Mouse (Mus musculus): ENCODE measurements around the gene Ssh3. TPM values are rescaled to one million over a fixed set of nuclear protein-coding genes. Genes with fewer than 3 reads are reported as not detected.

The Ssh3 gene
- total RNA-seq, 2 experiments from 2014 or later = 28.1 to 30.1 TPM

DNA sequence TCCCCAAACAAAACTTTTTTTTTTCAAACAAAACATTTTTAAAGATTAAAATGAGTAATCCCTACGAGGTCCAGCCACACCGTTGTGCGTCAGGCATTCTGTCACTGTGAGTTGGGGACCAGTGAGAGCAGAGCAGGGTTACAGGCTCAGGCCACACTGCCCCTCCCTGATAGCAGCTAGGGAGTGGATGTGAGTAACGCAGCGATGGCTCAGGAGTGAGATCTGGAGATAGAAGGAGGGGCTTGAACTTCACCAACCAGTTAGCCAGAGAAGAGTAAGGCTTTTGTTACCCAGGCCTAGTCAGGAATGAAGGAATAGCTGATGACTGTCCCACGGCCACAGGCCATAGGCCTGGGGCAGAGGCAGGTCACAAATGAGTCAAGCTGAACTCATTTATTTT is 24.2 kb downstream of the Ssh3 start:
- no peak for DNase-seq

DNA sequence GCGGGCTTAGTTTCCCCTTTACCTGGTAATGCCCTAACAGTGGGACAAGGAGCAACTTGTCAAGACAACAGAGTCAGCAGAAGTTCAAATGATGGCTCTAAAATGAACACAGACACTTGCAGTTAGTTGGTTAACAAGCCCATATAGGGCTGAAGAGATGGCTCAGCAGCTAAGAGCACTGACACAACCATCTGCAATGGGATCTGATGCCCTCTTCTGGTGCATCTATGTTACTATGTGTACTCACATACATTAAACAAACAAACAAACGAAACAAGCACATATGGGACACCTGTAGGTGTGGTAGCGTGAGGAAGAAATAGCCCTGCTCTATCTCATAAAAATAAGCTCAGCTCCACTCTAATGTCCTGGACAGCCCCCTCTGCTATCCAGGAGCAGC is 26.6 kb downstream of the Ssh3 start:
- DNase-seq = no peak

DNA sequence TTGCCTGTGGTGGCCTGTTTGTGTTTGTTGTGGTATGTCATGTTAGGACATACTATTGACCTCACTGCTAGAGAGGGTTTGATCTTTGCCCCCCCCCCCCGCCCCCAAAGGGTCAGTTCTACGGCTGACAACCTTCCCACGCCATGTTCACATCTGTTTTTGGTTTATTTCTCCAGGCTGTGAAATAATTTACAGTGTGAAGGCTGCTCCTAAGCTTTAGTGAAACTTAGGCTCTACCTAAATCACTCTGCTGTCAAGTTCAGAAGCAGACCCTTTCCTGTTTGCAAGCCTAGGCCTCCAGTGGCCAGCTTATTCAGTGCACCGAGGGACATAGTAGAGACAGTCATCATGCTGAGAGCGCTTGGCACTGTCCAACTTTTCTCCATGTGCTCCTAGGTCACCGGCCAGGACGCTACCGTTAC is 28.7 kb downstream of the Ssh3 start:
- DNase-seq = no peak

DNA sequence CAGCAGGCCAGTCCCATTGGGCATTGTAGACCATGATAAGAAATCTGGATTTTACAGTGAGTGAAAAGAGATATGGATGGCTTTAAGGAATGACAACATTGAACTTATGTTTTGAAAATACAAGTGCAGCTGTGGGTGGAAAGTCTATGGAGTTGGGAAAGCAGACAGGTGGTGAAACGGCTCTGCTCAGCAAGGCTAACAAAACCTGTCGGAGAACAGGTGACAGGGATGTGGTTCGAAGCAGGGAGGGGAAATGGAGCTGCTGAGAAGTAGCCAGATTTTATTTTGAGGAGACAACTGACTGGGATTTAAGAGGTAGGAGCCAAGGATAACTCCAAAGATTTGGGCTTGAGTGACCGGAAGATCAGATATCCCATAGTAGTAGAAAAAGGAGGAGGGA is 34.4 kb downstream of the Ssh3 start:
- no peak for DNase-seq

DNA sequence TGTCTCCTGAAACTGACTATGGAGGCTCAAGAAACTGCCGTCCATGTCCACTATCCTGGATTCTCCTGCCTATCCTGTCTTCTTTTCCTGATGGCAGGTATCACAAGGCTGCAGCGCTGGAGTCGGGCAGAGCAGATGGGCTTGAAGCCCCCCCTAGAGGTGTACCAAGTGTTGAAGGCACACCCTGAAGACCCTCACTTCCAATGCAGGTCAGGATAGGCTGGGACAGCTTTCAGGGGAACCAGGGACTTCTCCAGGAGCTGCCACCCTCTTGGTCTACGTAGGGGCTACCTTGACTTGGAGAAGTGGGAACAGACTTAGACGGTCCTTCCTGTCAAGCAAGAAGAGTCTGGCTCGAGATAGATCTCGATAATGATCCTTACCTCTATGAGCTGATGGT is 36.3 kb downstream of the Ssh3 start:
- no peak for DNase-seq

DNA sequence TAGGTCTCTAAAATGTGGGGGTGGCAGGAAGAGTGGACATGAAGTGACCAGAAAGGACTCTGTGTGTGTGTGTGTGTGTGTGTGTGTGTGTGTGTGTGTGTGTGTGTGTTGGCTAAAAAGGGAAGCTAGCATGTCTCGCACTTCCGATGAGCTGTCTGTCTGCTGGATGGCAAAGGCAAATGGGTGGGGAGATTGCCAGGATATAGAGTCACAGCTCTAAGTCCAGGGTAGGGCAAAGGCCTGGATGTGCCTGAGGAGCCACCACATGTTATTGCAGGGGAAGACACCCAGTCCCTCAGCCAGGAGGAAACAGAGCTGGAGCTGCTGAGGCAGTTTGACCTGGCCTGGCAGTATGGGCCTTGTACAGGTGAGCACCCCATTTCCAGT is 36.8 kb downstream of the Ssh3 start:
- DNase-seq = no peak

DNA sequence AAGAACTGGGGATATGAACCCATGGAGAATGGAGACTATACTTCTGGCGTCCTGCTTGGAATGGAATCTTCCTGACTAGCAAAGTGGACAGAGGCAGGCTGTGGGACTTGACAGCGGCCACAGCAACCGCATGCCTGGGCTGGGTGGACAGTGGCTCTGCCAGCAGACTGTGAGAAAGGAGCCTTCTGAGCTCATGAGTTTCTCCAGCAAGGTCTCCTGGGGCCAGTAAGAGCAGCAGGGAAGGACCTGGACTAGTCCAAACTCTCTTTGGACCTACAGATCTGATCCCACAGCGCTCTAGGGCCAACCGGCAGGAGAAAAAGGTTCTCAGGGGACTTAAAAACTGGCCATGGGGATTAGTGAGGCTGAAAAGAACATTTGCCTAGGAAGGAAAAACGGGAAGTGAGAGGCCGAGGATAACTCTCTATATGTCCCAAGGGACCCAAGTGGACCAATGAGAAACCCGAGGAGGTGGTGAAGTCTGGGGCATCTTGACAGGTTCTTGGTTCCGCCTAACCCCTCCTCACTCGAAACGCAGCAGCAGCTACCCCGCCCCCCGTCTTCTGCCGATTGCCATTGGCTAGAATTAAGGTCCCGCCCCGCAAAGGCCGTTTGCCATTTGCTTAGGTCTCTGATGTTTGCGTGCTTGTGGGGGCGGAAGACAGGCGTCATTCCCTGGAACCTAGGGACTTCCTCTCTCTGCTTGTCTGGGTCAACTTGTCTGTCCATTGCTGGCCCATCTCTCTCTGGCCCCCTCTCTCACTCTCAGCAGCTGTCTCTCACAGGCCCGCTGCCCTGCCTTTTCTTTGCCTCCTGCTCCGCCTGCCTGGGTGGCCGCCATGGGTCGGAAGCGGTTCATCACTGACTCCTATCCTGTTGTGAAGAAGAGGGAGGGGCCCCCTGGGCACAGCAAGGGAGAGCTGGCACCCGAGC is 37.5 kb downstream of the Ssh3 start, which contains the start of gene Pold4:
TSS of gene Pold4 (plus strand) at position 647 of the 933 bp plus-strand sequence.
- DNase-seq = peak; percentile 96 to 99

DNA sequence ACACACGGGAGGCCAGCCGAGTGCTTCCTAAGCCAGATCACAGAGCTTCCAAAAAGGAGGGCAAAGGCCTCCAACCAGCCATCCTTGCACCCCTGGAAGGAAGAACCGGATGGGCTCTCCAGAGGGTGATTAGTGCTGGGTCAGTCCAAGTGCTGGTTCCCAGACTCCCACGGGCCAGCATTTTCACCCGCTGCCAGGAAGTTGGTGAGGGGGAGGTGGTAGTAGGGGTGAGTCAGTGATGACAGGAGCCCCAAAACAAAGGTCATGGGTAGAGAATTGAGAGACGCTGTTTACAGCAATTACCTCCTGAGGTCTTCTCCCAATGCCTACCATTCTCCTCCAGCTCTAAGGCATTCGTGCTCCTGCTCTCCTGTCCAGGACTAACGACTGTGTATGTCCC is 38.6 kb downstream of the Ssh3 start:
- DNase-seq = peak; percentile 78 to 80

DNA sequence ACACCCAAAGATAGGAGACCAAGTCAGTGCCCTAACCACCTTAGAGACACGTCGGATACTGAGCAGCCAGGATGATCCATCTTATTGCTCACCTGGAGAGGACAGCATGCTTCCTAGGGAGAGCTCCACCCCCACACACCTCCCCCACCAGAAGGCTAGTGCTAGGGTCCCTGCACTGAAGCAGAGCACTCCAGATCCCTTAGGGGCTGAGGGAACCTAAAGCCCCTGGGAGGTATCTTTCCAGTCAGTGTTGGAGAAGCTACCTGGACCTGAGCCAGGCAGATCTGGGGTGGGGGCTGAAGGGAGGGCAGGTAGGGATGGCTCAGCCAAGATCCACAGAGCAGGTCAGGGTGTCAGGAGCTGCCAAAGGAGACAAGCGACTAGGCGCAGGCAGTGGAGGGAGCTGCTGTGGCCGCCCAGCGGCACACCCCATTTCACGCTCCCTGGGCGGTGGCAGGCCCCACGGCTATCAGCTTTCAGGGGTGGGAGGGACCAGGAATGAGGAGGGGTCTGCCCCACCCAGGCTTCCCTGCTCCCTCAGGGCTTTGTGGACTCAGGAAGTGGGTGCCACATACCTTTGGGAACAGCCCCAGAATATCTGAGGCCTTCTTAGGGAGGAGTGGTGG is 39.4 kb downstream of the Ssh3 start:
- no peak for DNase-seq

DNA sequence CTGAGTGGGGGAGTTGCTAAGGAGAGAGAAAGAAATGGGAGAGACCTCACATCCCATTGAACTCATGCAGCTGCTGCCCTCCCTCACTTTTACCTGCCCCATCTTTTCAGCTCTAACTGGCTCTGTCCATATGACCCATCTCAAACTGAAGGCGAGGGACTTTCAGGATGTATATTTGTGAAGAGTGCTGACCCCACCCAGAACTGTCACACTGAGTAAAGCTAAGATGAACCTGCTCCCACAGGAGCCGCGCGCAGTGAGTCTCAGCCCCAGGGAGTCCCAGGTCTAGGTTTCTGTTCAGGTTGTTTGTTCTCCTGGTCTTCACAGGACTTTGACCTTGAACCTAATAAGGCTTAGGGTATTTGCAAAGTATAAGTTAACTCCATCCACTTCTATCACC is 40.1 kb downstream of the Ssh3 start:
- no peak for DNase-seq

DNA sequence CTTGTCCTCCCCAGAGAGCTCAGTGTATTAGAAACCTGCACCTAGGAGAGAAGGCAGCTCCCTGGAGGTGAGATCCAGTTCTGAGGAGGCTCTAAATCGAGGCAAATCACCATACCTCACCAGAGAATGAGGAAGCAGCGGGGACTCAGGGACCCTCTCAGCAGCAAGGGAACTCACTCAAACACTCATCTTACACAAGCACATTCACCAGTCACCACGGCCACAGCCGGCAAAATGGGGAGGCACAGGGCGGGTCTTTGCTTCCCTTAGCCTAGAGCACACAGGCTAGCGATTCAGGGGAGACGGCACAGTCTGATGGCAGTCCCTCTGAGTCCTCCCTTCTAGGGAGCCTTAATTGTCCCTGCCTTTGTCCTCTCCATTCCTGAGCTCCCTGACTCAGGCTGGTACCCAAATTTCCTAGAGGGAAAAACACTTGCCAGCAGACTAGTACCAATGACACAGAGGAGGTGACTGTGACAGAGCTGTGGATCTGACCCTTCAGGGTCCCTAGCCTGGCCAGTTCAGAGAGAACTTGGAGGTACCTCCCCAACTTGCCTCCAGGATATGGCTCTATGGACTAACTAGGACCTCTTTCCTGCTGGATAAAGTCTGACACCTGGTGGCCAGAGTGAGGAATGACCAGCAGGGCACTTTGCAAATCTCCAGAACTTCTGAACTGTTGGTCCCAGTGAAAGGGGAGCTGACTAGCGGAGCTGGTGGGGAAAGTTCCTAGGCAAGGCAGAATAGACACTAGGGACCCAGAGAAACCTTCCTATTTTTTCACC is 40.9 kb downstream of the Ssh3 start:
- DNase-seq = peak; percentile 72 to 78

DNA sequence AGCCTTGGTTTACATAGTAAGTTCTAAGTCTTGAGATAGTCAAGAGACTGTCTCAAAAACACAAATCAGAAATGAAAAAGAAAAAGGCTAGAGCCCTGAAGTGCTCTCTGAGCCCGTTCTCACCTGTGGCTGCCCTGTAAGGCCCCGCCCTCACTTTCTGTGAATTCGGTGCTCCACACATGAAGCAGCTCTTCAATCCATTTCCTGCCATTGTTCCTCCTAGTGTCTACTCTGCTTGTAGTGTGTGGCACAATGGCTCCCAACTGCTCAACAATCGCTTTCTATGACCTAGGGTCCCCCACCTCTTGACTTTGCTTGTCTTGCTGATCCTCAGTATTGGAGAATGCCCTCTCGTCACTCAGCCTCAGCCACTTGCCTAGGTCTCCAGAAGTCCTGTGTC is 41.5 kb downstream of the Ssh3 start:
- no peak for DNase-seq

DNA sequence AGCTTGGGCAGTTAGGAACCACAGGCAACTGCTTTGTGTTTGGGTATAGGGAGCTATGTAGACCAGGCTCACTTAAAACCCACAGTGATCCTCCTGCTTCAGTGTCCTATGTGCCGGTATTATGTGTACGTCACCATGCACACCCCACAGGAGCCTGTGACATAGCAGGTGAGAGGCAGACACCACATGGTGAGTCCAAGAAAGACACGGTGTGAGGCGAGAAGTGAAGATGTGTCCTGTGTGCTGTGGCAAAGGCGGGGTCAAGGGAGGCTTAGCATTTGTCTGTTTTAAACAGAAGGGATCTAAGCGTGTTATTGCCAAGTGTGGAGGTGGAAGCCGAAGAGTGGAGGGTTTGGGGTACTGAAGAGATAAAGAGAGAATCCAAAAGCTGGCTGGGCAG is 42.2 kb downstream of the Ssh3 start:
- no peak for DNase-seq

DNA sequence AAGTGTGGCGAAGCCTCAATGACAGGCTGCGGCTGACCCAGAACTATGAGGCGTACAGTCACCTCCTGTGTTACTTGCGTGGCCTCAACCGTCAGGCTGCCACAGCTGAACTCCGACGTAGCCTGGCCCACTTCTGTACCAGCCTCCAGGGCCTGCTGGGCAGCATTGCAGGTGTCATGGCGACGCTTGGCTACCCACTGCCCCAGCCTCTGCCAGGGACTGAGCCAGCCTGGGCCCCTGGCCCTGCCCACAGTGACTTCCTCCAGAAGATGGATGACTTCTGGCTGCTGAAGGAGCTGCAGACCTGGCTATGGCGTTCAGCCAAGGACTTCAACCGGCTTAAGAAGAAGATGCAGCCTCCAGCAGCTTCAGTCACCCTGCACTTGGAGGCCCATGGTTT is 46.8 kb downstream of the Ssh3 start:
- peak; percentile 54 to 67 for DNase-seq

DNA sequence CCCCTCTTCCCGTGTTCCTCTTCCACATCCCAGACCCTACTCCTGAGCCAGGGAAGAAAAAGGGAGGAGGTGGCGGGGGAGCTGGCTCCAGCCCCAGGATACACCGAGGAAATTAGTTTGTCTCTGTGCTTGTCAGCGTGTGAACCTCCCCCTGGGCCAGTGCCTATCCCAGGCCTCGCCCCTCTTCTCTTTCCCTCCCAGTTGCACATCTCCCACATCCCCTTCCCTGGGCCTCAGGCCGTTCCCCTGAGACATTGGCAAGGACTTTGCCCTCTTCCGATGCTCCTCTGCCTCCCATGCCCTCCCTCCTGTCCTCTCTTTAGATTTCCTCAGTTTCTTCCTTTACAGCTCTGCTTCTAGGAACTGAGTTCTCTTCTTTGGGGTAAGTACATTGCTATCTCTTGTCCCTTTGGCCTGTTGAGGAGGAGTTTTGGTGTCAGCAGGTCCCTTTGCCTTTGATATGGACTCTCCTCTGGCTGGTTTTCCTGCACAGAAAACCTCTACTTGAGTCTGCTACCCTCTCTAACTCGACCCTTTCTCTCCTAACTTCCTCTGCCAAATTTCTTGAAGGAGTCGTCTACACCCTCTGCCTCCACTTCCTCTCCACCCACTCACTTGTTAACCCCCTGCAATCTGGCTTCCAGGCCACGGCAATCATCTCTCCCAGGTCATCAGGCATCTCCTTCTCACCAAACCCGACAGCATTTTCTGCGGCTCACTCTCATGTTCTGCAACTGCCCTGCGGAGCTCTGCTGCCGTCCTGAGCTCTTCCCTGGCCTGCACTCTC is 47.8 kb downstream of the Ssh3 start:
- DNase-seq = peak; percentile 24 to 32

DNA sequence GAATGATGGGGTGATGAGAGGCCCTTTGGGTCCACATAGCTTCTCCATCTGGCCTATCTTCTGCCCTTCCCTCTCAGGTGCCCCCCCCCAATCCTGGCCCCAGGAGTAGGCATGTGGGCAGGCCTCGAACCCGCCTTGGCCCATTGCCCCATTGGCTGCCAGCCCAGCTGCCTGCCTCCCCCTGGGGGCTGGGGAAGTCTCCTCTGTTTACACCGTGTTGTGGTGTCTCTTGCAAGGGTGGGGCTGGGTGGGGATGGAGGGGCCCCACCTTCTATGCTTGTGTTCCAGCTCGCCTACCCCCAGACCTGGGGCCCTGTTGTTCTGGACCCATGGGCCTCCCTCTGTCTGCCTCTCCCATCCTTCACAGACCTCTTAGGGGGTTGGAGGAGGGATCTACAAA is 48.6 kb downstream of the Ssh3 start:
- DNase-seq = no peak

DNA sequence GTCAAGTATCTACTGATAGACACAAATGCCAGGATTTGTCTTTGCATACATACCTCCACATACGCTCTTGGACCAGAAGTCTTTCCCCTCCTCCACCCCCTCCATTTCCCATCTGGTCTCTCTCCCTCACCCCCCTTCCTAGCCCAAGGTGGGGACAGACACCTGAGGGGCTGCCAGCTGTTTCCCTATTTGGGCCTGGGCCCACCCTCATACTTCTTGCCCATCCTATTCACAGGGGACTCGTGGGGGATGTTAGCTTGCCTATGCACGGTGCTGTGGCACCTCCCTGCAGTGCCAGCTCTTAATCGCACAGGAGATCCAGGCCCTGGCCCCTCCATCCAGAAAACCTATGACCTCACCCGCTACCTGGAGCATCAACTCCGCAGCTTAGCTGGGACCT is 49.0 kb downstream of the Ssh3 start:
- DNase-seq = no peak

DNA sequence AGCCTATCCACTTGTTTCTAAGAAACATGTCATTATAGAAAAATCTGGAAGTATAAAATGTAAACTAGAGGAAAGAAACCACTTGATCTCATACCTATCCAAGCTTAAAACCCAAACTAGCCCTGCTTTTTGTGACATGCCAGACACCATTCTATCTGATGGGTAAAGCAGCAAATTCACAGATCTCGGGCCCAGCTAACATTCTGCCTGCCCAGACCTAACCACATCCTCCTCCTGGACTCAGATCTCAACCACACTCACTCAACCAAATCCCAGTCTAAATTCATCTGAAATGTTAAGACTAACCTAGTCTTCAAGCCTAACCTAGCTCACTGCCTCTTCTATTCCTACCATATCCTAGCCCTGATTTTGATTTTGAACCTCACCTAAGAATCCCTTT is 50.2 kb downstream of the Ssh3 start:
- no peak for DNase-seq

DNA sequence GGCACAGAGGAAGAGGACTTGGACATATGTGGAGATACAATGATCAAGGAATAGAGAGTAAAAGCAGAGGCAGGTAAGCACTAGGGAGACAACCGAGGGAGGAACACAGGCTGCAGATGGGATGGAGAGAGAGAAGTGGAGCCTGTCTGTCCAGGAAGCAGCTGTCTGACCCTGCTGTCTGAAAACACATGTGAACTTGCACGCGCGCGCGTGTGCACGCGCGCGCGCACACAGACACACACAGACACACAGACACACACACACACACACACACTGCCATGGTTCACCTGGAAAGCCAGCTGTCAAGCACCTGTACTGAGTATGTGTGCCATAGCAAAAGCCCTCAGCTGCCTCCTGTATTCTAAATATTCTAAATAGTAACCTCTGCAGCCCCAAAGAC is 50.7 kb downstream of the Ssh3 start:
- DNase-seq = no peak

DNA sequence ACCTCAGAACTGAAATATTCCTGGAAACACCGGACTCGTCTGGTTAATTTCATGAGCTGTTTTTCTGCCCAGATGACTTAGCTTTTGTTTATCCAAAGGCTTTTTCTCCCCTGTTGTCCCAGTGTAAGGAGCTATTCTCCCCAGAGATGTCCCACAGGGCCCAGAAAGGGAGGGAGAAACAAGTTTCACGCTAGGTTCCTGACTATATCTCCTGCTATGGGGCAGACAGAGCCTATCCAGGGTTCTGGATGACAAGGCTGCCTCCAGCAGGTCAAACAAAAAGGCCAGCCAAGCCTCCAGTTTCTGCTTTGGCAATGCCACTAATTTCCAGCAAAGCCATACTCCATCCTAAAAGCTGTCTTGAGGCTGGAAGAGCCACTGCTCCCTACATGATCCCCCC is 51.1 kb downstream of the Ssh3 start:
- DNase-seq = no peak

DNA sequence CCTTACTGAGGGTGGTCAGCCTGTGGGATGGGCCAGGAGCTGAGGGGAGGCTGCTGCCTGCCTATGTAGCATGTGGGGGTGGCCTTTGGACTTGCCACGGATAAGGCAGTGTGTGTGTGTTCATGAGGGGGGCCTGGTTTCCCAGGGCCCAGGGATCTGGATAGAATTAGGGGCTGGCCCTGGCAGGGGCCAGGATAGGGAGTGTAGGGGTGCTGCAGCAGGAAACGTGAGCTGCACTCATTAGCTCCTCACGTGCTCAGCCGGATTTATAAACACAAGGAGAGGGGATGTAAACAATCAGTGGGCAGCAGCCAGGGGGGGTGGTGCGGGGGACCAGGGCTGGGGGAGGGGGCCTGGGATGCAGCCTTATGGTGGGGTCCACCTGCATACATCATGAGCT is 51.8 kb downstream of the Ssh3 start:
- no peak for DNase-seq

Data from adrenal gland, postnatal 36 days (tissue).